Mouse (Mus musculus): ENCODE results near the gene Cd163l1. TPM values are rescaled to one million over a fixed set of nuclear protein-coding genes. Genes with fewer than 3 reads are reported as not detected.

Gene Cd163l1
- polyA plus RNA-seq, 2 experiments = 0.04 to 0.11 TPM

GRCm38 (mm10) chr7:140192445-140192844 is 25.6 kb upstream of the Cd163l1 start:
- Histone ChIP-seq H3K9me3 (ENCODE audit: control insufficient read depth, low read length) (no peaks in the 10 kb centered on the region), H3K9ac (ENCODE audit: low read depth, low read length, severe bottlenecking) (no peak overlapping the region), H3K4me1 (ENCODE audit: control insufficient read depth, insufficient read depth, low read length) (no peaks in the 10 kb centered on the region), H3K36me3 (ENCODE audit: control insufficient read depth, insufficient read depth, low read length) (no peaks in the 10 kb centered on the region), H3K27ac (replicated peaks; ENCODE audit: low read depth, low read length) (no peak overlapping the region), H3K27me3 (ENCODE audit: control insufficient read depth, insufficient read depth, low read length) (no peaks in the 10 kb centered on the region), H3K4me3 (replicated peaks; ENCODE audit: low read length) (no peak overlapping the region), H3K4me2 (replicated peaks; ENCODE audit: low read depth, low read length, severe bottlenecking) (no peak overlapping the region)
- no peak for TF ChIP-seq POLR2A (IDR thresholded peaks at IDR 0.05; ENCODE audit: borderline replicate concordance, extremely low read depth, insufficient read depth, insufficient read length)
- no peak for DNase-seq (ENCODE audit: low spot score)
- WGBS = 46% methylated on average over 2 of the region's 2 CpGs
- ATAC-seq (ENCODE audit: low FRiP score, low read depth) = no peak

DNA sequence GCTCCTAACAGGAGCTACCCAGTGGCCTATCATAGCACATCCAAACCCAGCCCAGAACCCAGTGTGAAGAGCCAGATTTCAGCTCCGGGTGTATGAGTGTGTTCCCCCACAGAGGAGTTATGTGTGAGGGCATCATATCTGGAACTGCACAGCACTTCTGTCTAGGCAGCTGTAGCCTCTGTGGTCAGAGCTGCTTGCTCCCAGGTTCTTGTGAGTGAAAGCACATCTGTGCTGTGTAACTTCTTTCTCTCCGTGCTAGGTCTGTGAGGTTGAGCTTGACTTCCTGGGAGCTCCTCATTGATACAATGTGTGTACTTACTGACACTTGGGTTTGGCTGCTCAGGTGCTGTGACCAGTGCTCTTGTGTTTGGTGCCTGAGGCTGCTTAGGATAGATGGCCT is 25.2 kb upstream of the Cd163l1 start:
- H3K9me3 ChIP-seq (ENCODE audit: control insufficient read depth, low read length) = no peaks in the 10 kb centered on the region
- no peak overlapping the region for H3K4me2 ChIP-seq (replicated peaks; ENCODE audit: low read depth, low read length, severe bottlenecking)
- no peaks in the 10 kb centered on the region for H3K36me3 ChIP-seq (ENCODE audit: control insufficient read depth, insufficient read depth, low read length)
- no peak for DNase-seq (ENCODE audit: low spot score)
- no peak overlapping the region for H3K27ac ChIP-seq (replicated peaks; ENCODE audit: low read depth, low read length)
- H3K27me3 ChIP-seq (ENCODE audit: control insufficient read depth, insufficient read depth, low read length) = no peaks in the 10 kb centered on the region
- WGBS = 73% methylated on average over 2 of the region's 2 CpGs
- no peaks in the 10 kb centered on the region for H3K4me1 ChIP-seq (ENCODE audit: control insufficient read depth, insufficient read depth, low read length)
- ATAC-seq (ENCODE audit: low FRiP score, low read depth) = no peak
- H3K9ac ChIP-seq (ENCODE audit: low read depth, low read length, severe bottlenecking) = no peak overlapping the region
- no peak overlapping the region for H3K4me3 ChIP-seq (replicated peaks; ENCODE audit: low read length)
- TF ChIP-seq POLR2A (IDR thresholded peaks at IDR 0.05; ENCODE audit: borderline replicate concordance, extremely low read depth, insufficient read depth, insufficient read length) = no peak

DNA sequence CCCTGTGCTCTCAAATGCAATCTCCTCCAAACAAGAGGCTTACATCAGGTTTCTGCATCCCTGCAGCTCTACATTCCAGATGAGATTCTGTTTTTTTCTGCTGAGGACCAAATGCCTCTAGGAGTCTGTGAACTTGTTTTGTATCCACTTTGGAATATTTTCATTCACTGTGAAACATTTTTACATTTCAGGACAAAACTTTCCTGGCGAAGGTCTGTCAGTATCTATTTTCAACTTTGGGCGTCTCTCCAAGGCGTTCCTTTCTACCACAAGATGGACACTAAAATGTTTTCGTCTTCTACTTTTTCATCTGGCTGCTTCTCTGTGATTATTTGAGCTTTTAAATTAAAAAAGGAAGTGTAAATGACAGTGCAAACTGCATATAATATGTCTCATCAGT is 24.0 kb upstream of the Cd163l1 start:
- TF ChIP-seq POLR2A (IDR thresholded peaks at IDR 0.05; ENCODE audit: borderline replicate concordance, extremely low read depth, insufficient read depth, insufficient read length) = no peak
- no peaks in the 10 kb centered on the region for H3K9me3 ChIP-seq (ENCODE audit: control insufficient read depth, low read length)
- ATAC-seq (ENCODE audit: low FRiP score, low read depth) = no peak

GRCm38 (mm10) chr7:140196002-140196401 is 22.1 kb upstream of the Cd163l1 start:
- Histone ChIP-seq H3K4me2 (replicated peaks; ENCODE audit: low read depth, low read length, severe bottlenecking) (no peak overlapping the region), H3K9ac (ENCODE audit: low read depth, low read length, severe bottlenecking) (no peak overlapping the region), H3K27ac (replicated peaks; ENCODE audit: low read depth, low read length) (no peak overlapping the region), H3K9me3 (ENCODE audit: control insufficient read depth, low read length) (no peaks in the 10 kb centered on the region), H3K36me3 (ENCODE audit: control insufficient read depth, insufficient read depth, low read length) (no peaks in the 10 kb centered on the region), H3K4me3 (replicated peaks; ENCODE audit: low read length) (no peak overlapping the region), H3K4me1 (ENCODE audit: control insufficient read depth, insufficient read depth, low read length) (no peaks in the 10 kb centered on the region), H3K27me3 (ENCODE audit: control insufficient read depth, insufficient read depth, low read length) (no peaks in the 10 kb centered on the region)
- TF ChIP-seq POLR2A (IDR thresholded peaks at IDR 0.05; ENCODE audit: borderline replicate concordance, extremely low read depth, insufficient read depth, insufficient read length) = no peak
- ATAC-seq (ENCODE audit: low FRiP score, low read depth) = no peak
- no peak for DNase-seq (ENCODE audit: low spot score)
- 82% methylated on average over 8 of the region's 8 CpGs for WGBS

More for the DNA sequence above, 24.0 kb upstream of the Cd163l1 start:
- no peak overlapping the region for H3K4me2 ChIP-seq (replicated peaks; ENCODE audit: low read depth, low read length, severe bottlenecking)
- H3K27ac ChIP-seq (replicated peaks; ENCODE audit: low read depth, low read length) = no peak overlapping the region
- WGBS = 84% methylated on average over 4 of the region's 4 CpGs
- H3K4me3 ChIP-seq (replicated peaks; ENCODE audit: low read length) = no peak overlapping the region
- no peak for DNase-seq (ENCODE audit: low spot score)
- no peaks in the 10 kb centered on the region for H3K27me3 ChIP-seq (ENCODE audit: control insufficient read depth, insufficient read depth, low read length)
- no peaks in the 10 kb centered on the region for H3K36me3 ChIP-seq (ENCODE audit: control insufficient read depth, insufficient read depth, low read length)
- H3K4me1 ChIP-seq (ENCODE audit: control insufficient read depth, insufficient read depth, low read length) = no peaks in the 10 kb centered on the region
- H3K9ac ChIP-seq (ENCODE audit: low read depth, low read length, severe bottlenecking) = no peak overlapping the region

DNA sequence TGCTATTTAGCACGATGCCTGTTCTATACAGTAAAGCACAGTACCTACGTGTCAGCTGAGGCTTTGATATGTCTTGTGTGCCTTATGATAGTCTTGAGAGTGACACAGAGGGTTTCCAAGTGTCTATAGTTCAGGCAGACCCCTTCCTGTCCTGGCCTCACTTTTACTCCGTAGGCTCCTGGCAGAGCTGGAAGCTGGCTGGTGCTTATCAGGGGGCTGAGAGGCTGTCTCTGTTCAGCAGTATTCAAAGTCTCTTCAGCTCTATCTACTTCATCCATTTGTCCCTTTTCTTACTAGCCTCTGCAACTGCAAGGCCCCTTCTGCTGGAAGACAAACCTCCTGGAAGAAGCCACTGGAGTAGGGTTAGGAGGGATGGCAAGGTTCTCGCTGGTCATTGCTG is 17.0 kb upstream of the Cd163l1 start:
- H3K9me3 ChIP-seq (ENCODE audit: control insufficient read depth, low read length) = no peaks in the 10 kb centered on the region
- ATAC-seq (ENCODE audit: low FRiP score, low read depth) = no peak
- no peak for DNase-seq (ENCODE audit: low spot score)
- H3K27ac ChIP-seq (replicated peaks; ENCODE audit: low read depth, low read length) = no peak overlapping the region
- H3K4me1 ChIP-seq (ENCODE audit: control insufficient read depth, insufficient read depth, low read length) = no peaks in the 10 kb centered on the region
- no peak overlapping the region for H3K4me2 ChIP-seq (replicated peaks; ENCODE audit: low read depth, low read length, severe bottlenecking)
- no peak for TF ChIP-seq POLR2A (IDR thresholded peaks at IDR 0.05; ENCODE audit: borderline replicate concordance, extremely low read depth, insufficient read depth, insufficient read length)
- no peaks in the 10 kb centered on the region for H3K36me3 ChIP-seq (ENCODE audit: control insufficient read depth, insufficient read depth, low read length)
- H3K27me3 ChIP-seq (ENCODE audit: control insufficient read depth, insufficient read depth, low read length) = no peaks in the 10 kb centered on the region
- 91% methylated on average over 4 of the region's 4 CpGs for WGBS
- H3K9ac ChIP-seq (ENCODE audit: low read depth, low read length, severe bottlenecking) = no peak overlapping the region
- H3K4me3 ChIP-seq (replicated peaks; ENCODE audit: low read length) = no peak overlapping the region

DNA sequence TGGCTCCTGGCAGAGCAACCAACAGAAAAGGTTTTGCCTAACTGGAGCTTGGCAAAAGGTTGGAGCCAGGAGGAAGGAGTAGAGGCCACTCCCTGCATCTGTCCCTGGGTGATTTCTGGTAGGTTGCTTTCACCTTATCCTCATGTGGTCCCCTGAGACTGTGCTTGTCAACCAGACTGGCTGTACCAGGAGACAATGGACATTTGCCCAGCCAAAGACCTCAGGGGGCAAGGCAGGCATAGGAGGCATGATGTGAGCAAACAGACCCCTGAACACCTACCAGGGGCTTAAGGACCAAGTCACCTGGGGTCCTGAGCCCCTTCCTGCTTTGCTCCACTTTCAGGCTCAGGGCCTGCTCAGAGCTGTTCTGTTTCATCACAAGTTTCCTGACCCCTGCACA is 12.2 kb upstream of the Cd163l1 start, which contains the start of gene Olfr524:
TSS of gene Olfr524 (minus strand) at position 101 of the 400 bp plus-strand sequence.
- DNase-seq (ENCODE audit: low spot score) (no peak), ATAC-seq (ENCODE audit: low FRiP score, low read depth) (no peak)
- Histone ChIP-seq H3K27me3 (ENCODE audit: control insufficient read depth, insufficient read depth, low read length) (no peaks in the 10 kb centered on the region), H3K27ac (replicated peaks; ENCODE audit: low read depth, low read length) (no peak within 1 kb of the TSS), H3K9ac (ENCODE audit: low read depth, low read length, severe bottlenecking) (no peak within 1 kb of the TSS), H3K4me2 (replicated peaks; ENCODE audit: low read depth, low read length, severe bottlenecking) (no peak within 1 kb of the TSS), H3K9me3 (ENCODE audit: control insufficient read depth, low read length) (no peaks in the 10 kb centered on the region), H3K36me3 (ENCODE audit: control insufficient read depth, insufficient read depth, low read length) (no peaks in the 10 kb centered on the region), H3K4me1 (ENCODE audit: control insufficient read depth, insufficient read depth, low read length) (no peaks in the 10 kb centered on the region), H3K4me3 (replicated peaks; ENCODE audit: low read length) (no peak within 1 kb of the TSS)
- TF ChIP-seq POLR2A (IDR thresholded peaks at IDR 0.05; ENCODE audit: borderline replicate concordance, extremely low read depth, insufficient read depth, insufficient read length) = no peak

Measured in limb, embryonic 14.5 days (tissue).